Mouse (Mus musculus) mammary gland, adult 2 months (tissue): ENCODE results near the gene Lmtk2. TPM values are rescaled to one million over a fixed set of nuclear protein-coding genes. Genes with fewer than 3 reads are reported as not detected.

ENCODE experiments used
- polyA plus RNA-seq: library from polyadenylated mRNA; depleted of rRNA; stranded (reverse); fragments of >200 nt; gene quantifications from 2 replicates; pipeline ENCODE4 v1.2.3, GENCODE M21; 2012; ENCODE audit warnings: low replicate concordance; rRNA removed

Gene Lmtk2
- 11.8 and 14.0 TPM in 2 replicates for polyA plus RNA-seq

DNA sequence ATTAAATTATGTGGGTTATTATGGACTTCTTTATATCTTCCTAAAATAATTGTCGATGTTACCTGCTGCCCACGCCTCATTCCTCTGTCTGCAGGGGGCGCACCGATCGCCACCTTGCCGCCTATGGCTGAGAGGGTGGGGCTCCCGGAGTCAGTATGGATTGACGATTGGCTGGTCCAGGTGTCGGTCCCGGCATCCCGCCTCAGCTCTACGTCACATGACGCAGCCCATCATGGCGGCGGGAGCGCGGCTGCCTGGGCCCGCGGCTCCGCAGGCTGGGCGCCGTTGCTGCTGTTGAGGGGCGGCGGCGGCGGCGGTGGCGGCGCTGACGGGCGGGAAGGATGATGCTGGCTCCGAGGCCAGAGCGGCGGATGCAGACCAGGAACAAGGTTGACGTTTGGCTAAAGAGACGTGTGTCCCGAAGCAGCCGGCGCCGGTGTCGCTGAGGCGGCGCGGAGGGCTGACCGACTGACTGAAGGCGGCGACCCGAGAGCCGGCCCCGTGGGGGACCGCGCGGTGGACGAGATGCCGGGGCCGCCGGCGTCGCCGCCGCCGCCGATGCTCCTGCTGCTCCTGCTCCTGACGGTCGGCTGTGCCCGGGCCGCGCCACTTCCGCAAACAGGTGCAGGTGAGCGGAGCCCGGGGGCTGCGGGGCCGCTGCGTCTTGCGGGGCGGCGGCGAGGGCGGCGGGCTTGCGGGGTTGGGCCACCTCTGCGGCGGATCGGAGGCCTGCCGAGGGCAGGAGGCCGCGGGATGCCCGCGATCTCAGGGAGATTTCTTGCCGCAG, at the start of gene Lmtk2:
Gene Lmtk2, plus strand, starts transcription at position 288 of the 787 bp plus-strand sequence.

DNA sequence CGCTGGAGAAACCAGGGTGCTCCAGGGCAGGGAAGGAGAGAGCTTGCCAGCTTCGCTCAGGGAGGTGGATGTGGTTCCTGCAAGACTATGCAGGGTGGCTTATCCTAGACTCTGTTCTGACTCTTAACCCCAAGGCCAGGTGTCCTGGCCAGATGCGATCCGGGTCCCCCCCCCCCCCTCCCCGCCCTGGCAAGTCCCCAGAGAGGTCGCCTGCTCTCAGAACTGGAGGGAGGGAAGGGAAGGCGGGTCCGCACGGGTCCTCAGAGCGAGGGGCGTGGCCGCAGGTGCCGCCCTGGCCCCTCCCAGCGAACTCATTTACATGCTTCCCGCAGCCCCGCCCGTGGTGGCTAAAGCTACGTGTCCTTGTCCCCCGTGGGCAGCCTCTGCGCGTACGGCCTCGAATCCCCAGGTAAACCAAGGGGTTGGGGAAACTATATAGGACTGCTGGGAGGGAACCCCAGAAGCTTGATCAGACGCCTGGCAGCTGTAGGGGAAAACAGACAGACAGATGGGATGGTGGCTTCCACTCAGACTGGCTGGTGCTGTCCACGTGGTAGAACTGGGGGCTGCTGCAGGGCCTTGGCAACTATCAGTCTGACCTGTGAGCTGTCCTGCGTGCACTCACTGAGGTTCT, 89.8 kb downstream of the Lmtk2 start, which contains the start of gene Bhlha15:
Gene Bhlha15, plus strand, starts transcription at position 337 of the 634 bp plus-strand sequence.

DNA sequence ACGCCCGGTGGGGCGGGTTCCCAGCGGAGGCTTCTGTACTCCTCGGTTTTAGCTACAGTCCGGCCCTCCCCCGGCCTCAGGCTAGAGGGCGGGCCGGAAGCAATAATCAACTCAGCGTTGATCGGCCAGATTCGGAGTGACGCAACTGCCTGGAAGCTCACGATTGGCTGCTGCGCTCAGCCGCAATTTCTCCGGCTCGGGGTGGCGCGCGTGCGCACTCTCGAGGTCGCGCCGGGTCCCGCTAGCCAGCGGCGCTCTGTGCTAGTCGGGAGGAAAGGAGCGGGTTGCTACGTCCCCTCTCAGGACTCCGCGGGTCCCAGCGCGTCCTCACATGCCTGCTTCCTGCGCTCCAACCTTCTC, 123.2 kb downstream of the Lmtk2 start, which contains the start of gene Tecpr1:
Gene Tecpr1, minus strand, starts transcription at position 113 of the 360 bp plus-strand sequence.

Other genes with a start within 250 kb of the Lmtk2 start
- gene Ankrd61, start 202.8 kb upstream of the Lmtk2 start, polyA plus RNA-seq = 0.08 TPM in 1 of 2 replicates, not detected in the other
- 35.9 and 65.5 TPM in 2 replicates for gene Aimp2, start 190.6 kb upstream of the Lmtk2 start, polyA plus RNA-seq
- 1.9 and 3.6 TPM in 2 replicates for gene Pms2, start 190.5 kb upstream of the Lmtk2 start, polyA plus RNA-seq
- not detected in 2 replicates for gene Gm42421, start 172.3 kb upstream of the Lmtk2 start, polyA plus RNA-seq
- 0.16 and 0.65 TPM in 2 replicates for gene Rsph10b, start 167.4 kb upstream of the Lmtk2 start, polyA plus RNA-seq
- gene Ccz1, start 85.6 kb upstream of the Lmtk2 start, polyA plus RNA-seq = 5.6 and 15.2 TPM in 2 replicates
- gene Ocm, start 73.8 kb upstream of the Lmtk2 start, polyA plus RNA-seq = not detected in 2 replicates
- gene Bhlha15, start 89.8 kb downstream of the Lmtk2 start, polyA plus RNA-seq = 0.67 and 0.79 TPM in 2 replicates
- 66.3 and 102 TPM in 2 replicates for gene Tecpr1, start 123.2 kb downstream of the Lmtk2 start, polyA plus RNA-seq
- gene Bri3, start 144.0 kb downstream of the Lmtk2 start, polyA plus RNA-seq = 107 and 119 TPM in 2 replicates